Mouse (Mus musculus) myocyte (in vitro differentiated cells): ENCODE results near the gene Rasgrp4.
A peak's percentile ranks its signal among the peaks of the same experiment; 100 is the strongest.

Experiments used
- E2F4 ChIP-seq: IDR thresholded peaks from one replicate; pipeline ENCODE4 v1.6.1; 2011; ENCODE audit warnings: mild to moderate bottlenecking, control low read depth, moderate library complexity; ENCODE audit not compliant: insufficient read depth
- MYOG ChIP-seq, 3 experiments: IDR thresholded peaks; one replicate each; pipeline ENCODE4 v1.6.1; 2011; ENCODE audit warnings: control low read depth in 2 of 3, low read depth in 2 of 3, mild to moderate bottlenecking in 2 of 3; ENCODE audit not compliant: insufficient read length in 2 of 3, control insufficient read depth in 1 of 3, insufficient read depth in 1 of 3
- POLR2A ChIP-seq: IDR thresholded peaks from one replicate; pipeline ENCODE4 v1.6.1; 2011; ENCODE audit warnings: low read depth, mild to moderate bottlenecking, control low read depth, moderate library complexity; ENCODE audit not compliant: insufficient read length
- REST ChIP-seq: IDR thresholded peaks from one replicate; pipeline ENCODE4 v1.6.1; 2011; ENCODE audit warnings: mild to moderate bottlenecking, control low read depth, moderate library complexity; ENCODE audit not compliant: insufficient read depth, insufficient read length

GRCm38 (mm10) chr7:29123531-29124358, 10.9 kb upstream of the Rasgrp4 start:
- TF ChIP-seq POLR2A (peak; percentile 50), E2F4 (no peak), MYOG (IDR thresholded peaks at IDR 0.05; ENCODE audit: control insufficient read depth in 1 of 3, insufficient read depth in 1 of 3, insufficient read length in 2 of 3, low read depth in 2 of 3) (peak; percentile 61 to 97 (median 74)), REST (no peak)
